Mouse (Mus musculus): Measurements from ENCODE around the gene Cant1.

The Cant1 gene

DNA sequence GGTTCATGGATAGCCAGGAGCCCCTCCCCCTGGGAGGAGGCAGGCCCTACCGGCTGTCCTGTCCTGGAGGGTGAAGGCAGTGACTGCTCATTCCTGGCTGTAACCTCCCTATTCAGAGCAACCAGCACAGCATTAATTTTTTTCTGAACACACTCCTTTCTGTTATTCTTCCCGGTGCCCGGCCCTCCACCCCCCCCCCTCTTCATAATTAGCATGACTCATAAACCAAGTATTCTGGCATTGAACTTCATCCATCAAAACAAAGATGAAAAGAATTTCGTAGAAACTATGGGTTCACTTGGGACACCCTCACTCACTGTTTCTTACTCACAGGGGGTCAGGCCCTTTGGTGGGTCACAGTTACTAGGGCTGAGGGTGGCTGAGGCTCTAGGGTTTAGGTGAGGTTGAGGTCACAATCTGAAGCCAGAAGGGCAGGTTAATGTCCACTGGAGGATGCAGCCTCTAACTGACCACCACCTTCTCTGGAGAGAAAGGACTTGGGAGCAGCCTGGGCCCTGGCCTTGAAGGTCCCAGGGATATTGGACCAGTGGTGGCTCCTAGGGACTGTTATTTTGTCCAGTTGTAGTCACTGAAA lies 11.5 kb upstream of the Cant1 start:
- DNase-seq: no peak

DNA sequence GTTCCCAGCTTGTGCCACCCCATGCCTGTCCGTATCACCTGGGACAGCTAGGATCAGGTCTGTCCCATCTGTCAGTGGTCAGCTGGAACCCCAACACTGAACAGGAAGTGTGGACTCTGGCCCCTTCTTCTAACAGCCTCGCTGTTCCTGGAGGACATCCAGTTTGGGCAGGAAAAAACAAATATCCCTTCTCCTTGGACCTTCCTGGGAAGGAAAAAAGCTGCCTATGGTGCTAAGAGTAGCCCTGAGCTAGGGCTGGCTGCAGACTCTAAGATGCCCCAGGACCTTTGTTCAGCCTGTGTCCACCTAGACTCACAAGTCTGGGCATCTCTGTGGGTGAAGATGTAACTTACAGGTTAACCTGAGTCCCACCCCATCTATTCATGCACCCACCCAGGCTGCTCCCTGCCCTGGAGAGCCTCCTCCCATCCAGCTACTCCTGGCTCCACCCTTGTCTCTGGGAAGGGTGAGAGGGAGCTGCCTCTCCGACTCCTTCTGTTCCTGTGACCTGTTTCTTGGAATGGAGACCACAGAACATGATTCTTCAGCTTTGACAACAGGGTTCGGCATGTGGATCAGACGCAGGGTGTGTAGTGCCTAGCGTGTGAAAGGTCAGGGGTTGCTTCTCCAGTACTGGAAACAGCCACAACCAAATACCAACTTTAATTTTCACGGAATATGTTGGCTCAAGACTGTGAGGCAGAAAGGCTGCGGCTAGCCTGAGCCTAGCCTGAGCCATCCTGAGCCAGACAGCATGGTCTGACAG lies 10.2 kb upstream of the Cant1 start:
- DNase-seq: no peak

DNA sequence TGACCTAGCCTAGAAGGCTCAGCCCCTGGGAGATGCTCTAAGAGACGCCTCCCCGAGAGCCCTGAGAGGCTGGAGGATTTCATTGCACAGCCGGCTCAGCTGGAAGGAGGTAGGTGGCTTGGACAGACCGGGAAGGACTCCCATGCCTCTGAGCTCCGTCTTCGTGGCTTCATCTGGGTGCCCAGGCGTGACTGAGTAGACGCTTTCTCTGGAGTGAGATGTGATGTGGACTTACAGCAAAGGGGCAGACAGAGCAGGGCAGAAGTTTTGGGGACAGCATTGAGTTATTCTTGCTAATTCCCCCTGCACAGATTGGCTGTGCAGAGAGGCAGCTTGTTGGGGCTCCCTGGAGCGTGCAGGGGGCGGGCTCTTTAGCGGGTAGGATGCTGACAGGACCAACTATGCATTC lies 9.6 kb upstream of the Cant1 start:
- DNase-seq: no peak

DNA sequence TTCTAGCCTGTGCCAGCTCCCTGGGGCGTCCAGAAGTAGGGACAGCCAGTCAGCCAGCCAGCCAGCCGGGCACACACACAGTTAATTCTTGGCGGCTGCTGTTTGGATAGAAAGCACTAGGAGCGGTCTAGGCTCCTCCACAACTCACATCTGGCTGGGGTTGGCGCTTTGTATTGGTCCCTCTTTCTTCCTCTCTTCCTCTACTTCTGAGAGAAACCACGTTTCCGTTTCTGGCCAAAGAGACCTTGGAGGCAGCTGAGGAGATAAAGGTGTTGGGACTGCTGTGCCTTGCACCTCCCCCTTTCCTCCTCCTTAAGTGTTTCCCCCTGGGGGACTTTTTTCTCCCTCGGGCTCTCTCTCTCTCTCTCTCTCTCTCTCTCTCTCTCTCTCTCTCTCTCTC lies 9.1 kb upstream of the Cant1 start, which contains the start of gene C1qtnf1:
Gene C1qtnf1, plus strand, starts transcription at position 218 of the 400 bp plus-strand sequence.
- DNase-seq: no peak

DNA sequence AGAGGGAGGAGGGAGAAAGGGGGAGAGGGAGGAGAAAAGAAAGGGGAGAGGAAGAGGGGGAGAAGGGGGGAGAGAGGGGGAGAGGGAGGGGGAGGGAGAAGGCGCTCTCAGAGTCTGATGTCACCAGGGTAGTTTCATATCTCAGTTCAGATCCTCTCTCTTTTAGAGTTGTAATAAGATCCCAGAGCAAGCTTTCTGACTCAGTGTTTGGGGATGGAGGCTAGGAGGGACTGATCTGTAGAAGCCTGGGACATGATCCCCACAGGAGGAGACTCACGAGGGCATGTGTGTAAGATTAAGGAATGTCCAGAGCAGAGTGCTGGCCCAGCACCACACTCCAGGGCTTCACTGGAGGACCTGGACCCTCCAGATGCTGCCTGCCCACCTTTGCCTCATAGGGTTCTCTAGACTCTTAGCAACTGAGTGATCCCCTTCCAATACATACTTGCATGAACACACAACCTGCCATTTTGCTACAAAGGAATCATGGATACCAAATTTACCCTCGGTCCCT lies 8.4 kb upstream of the Cant1 start:
- DNase-seq: no peak

DNA sequence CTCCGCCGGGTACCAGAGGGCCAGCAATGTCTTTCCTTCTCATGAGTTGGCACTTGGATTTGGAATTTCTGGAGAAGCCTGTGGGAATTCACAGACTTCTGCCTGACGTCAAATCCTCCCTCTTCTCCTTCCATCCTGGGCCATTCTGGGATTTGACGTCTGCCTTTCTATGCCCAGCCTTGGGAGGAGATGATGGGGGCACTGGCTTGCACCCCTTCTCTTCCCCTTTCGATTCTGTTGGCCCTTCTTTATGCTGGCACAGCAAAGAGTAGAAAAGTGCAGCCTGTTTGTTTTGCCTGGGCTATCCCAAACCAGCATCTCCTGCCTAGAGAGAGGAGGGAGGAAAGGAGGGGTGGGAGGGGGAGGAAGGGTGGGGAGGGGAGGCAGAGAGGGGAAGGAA lies 7.9 kb upstream of the Cant1 start:
- DNase-seq: no peak

DNA sequence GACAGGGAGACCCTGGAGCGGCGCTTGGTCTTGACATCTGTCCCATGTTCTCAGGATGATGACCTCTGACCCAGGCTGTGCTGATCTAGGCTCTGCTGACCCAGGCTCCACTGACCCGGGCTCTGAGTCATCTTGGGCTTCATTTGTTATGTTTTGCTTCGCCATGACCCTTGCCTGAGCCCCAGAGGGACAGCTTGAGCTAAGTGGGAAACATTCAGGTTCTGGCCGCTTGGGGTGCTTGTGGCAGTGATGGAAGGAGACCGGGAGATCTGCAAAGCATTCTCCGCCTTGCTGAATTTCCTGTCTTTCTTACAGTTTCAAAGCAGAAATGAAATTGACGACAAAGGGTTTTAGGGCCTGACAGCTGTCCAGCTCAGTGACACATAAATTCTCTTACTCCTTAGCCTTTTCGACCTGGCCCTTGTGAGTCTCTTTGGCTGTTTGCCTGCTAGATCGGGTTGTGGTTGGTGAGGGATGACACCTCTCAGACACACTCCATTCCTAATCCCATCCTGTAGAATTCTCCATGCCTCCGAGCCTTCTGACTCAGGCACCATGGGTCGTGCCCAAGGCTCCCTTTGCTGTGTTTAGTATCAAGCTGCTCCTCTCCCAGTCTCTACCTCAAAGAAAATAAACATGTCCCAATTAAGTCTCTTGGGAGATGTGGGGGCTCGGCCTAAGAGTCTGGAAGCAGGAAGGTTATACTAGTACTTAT lies 5.9 kb upstream of the Cant1 start:
- DNase-seq: no peak

GRCm38 (mm10) chr11:118423266-118423971 lies 4.5 kb upstream of the Cant1 start:
- DNase-seq: peak in 1 of 2 experiments; percentile 68

GRCm38 (mm10) chr11:118420261-118420660 lies 1.4 kb upstream of the Cant1 start:
- DNase-seq: no peak

DNA sequence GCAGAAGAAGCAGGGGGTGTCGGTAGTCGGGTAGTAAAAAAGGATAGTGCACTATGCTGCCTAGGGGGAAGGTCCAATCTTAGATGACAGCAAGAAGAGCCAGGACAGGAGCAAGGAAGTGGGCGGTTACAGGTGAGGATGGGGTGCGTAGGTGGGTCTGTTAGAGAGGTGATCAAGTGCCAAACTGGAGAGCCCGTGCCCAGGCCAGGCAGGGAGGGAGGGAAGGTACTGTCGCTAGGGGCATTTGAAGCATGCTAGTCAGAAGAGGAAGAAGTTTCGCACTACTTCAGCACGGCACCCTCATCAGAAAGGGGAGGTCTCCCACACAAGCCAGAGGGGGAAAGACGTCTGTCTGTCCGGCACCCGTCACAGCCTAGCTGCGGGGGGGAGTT lies 448 bp downstream of the Cant1 start:
- DNase-seq: no peak

DNA sequence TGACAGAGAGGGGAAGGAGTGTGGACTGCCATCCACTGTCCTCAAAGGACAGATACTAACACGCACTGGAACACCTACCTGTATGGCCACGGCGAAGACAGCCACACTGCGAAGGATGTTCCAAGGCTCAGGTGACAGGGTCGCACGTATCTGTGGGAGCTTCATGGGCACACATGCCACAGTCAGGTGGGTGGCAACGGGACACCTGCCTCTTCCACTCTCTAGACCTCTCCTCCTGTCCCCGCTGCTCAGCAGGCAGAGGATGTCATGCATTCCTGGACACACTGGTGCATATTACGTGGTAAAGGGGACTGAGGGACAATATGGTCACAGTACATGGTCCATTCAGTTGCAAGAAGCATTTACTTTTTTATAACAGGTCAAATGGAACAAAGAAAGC lies 1.4 kb downstream of the Cant1 start:
- no peak for DNase-seq

- no peak for DNase-seq
Measured at GRCm38 (mm10) chr11:118416046-118416445, 2.8 kb downstream of the Cant1 start.

GRCm38 (mm10) chr11:118415630-118416029 lies 3.3 kb downstream of the Cant1 start:
- no peak for DNase-seq

GRCm38 (mm10) chr11:118414270-118414669 lies 4.6 kb downstream of the Cant1 start:
- DNase-seq: no peak

DNA sequence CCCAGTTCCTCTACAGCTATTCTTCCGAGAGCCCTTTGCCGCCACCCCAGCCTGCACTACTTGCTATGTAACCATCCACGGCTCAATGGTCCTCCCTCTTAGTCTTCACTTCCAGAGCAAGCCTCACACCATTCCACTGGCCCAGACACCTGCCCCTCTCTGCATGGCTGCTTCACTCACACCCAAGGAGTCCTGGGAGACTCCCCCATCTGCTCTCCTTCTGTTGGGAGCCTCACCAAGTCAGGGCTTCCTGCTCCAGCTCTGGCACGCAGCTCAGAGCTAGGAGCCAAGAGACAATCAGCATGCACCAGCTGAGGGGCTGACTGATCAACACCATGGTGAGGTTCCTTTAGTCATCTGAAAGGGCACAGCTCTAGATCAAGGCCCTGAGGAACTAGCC lies 5.8 kb downstream of the Cant1 start:
- DNase-seq: no peak

- no peak for DNase-seq
Measured at GRCm38 (mm10) chr11:118412601-118413000, 6.3 kb downstream of the Cant1 start.

GRCm38 (mm10) chr11:118411271-118411670 lies 7.6 kb downstream of the Cant1 start:
- DNase-seq: no peak

DNA sequence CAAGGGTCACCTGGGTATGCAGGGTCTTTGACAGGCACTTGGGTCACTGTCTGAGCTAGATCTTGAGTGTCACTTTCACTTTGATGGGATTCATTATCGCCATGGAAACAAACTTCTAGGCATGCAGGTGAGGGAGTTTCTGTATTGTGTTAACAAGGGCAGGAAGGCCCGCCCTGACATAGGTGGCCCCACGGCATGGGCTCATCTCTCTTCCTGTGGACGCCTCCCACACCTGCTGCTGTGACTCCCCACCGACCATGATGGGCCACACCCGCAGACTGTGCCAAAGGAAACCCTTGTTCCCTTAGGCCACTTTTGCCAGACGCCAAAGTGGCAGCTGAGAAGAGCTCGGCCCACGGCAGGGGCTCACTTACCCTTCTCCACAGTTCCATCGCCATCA lies 8.4 kb downstream of the Cant1 start:
- no peak for DNase-seq

- no peak for DNase-seq
Measured at GRCm38 (mm10) chr11:118410073-118410444, 8.8 kb downstream of the Cant1 start.

DNA sequence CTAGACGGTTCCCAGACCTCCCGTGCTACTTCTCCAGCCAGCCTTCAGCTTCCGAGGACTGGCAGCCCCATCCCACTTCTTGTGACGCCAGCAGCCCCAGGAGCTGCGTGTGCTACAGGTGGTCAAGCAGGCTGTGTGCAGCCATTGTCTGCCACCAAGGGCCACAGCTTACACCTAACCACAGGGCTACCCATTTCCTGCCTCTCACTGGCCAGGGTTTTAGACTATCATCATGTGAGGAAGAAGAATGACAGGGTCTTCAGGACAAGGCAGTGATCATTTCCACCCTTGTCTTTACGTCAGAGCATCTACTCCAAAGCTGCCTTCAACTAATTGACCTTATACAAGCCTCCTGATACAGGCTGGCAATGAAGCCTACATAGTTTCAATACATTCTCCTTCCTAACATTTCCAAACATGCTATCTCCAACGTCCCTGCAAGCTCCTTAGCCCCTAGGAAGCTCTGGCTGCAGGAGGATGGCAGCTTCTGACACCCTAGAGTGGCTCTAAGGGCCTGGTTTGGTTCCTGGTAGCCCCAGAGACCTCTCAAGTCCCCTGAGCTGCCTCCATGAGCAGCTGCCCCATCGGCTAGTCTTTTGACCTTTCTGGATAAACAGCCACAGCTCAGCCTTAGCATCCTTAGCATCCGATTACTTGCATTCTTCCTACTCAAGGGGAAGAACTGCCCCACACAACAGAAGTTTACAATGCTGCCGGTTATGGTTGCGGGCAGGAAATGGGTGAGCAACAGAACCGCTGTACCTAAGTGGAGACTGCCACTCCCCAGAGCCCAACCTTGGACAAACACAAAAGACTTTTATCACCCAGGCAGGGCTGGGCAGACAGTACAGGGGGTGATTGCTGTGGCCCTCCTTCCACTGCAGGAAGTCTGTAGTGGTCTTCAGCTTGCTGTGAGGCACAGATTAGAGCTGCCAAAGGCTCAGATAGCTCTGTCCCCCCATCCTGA lies 9.5 kb downstream of the Cant1 start:
- DNase-seq: no peak

- DNase-seq: no peak
Measured at GRCm38 (mm10) chr11:118408051-118408740, 10.7 kb downstream of the Cant1 start.

All from spleen, adult 18-20 months (tissue).